Mouse (Mus musculus): ENCODE measurements around the gene Wfdc2.

DNA sequence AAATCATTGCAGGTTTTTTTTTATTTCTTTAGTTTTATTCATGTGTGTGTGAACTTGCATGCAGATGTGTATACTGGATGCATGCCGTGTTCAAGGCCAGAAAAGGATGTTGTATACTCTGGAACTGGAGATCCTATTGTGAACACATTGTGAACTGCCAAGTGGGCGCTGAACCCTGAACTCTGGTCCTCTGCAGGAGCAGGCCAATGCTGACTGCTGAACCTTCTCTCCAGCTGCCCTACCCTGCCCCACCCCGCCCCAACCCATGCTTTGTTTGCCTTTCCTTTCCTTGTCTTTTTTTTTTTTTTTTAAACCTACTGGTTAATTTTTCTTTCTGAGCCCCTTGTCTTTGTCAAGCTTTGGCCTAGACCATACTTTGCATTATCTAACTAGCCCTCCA, 47.3 kb upstream of the Wfdc2 start:
- no peak for TF ChIP-seq CTCF (IDR thresholded peaks at IDR 0.05; ENCODE audit: borderline replicate concordance, insufficient read depth, low read length)
- TF ChIP-seq POLR2A (IDR thresholded peaks at IDR 0.05; ENCODE audit: low read depth, low read length) = no peak
